Mouse (Mus musculus) brown adipose tissue, adult 24 weeks (tissue): Measurements from ENCODE around the gene Arhgap19. TPM values are rescaled to one million over a fixed set of nuclear protein-coding genes. Genes with fewer than 3 reads are reported as not detected.

ENCODE experiments used
- H3K27ac ChIP-seq: fragments of 200-500 bp; replicated peaks from 2 replicates; pipeline ENCODE4 v1.5.1; 2012; ENCODE audit warnings: low read depth, mild to moderate bottlenecking, low read length
- H3K4me1 ChIP-seq: fragments of 200-500 bp; 2 replicates; pipeline ENCODE4 v1.6.1; 2012; ENCODE audit warnings: low read length, mixed read lengths; ENCODE audit not compliant: control insufficient read depth, insufficient read depth, insufficient read length
- H3K4me3 ChIP-seq: fragments of 200-500 bp; 2 replicates; pipeline ENCODE4 v1.5.1; 2012; ENCODE audit warnings: low read depth, mild to moderate bottlenecking, low read length, moderate library complexity; ENCODE audit not compliant: insufficient read depth
- polyA plus RNA-seq: library from polyadenylated mRNA; stranded (reverse); fragments of >200 nt; gene quantifications from 2 replicates; pipeline ENCODE4 v1.2.4, GENCODE M21; 2012; ENCODE audit not compliant: missing spikeins, insufficient read depth, insufficient read length

Arhgap19 gene
- polyA plus RNA-seq, 1 experiment, result 2.5 TPM

GRCm38 (mm10) chr19:41754760-41755159 lies 47.1 kb downstream of the Arhgap19 start:
- H3K4me3 ChIP-seq, result no peak overlapping the region
- no peaks in the 10 kb centered on the region for H3K4me1 ChIP-seq
- H3K27ac ChIP-seq, result no peak overlapping the region

- Histone ChIP-seq H3K4me3 (no peak overlapping the region), H3K27ac (no peak overlapping the region), H3K4me1 (no peaks in the 10 kb centered on the region)
Observed at GRCm38 (mm10) chr19:41751906-41752305, 49.9 kb downstream of the Arhgap19 start.

DNA sequence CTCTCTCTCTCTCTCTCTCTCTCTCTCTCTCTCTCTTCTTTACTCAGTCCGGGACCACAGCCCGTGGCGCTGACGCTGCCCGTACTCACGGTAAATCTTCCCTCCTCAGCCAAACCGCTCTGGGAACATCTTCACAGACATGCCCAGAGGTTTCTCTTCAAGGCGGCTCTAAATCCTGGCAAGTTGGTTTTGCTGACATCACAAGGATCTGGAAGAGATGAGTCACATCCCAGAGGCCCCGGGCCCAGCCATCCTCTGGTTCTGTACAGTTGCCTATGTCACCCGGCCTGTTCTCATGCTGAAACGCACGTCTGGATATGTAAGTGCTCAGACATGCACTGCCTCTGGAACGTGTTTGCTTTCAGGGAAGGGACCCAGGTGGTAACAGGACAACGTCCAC lies 54.4 kb downstream of the Arhgap19 start:
- H3K4me3 ChIP-seq, result no peak overlapping the region
- no peak overlapping the region for H3K27ac ChIP-seq

GRCm38 (mm10) chr19:41745941-41746557 lies 55.8 kb downstream of the Arhgap19 start:
- H3K27ac ChIP-seq, result no peak overlapping the region

More for the DNA sequence above, 54.4 kb downstream of the Arhgap19 start:
- no peaks in the 10 kb centered on the region for H3K4me1 ChIP-seq

GRCm38 (mm10) chr19:41743396-41743795 lies 58.5 kb downstream of the Arhgap19 start, which contains the start of gene Slit1:
TSS of gene Slit1 (minus strand) at chr19:41743665.
- Histone ChIP-seq H3K4me1 (no peaks in the 10 kb centered on the region), H3K27ac (no peak within 1 kb of the TSS), H3K4me3 (no peak within 1 kb of the TSS)

More at GRCm38 (mm10) chr19:41745941-41746557, 55.8 kb downstream of the Arhgap19 start:
- Histone ChIP-seq H3K4me3 (no peak overlapping the region), H3K4me1 (no peaks in the 10 kb centered on the region)

GRCm38 (mm10) chr19:41738896-41739295 lies 63.0 kb downstream of the Arhgap19 start:
- no peak overlapping the region for H3K4me3 ChIP-seq
- no peaks in the 10 kb centered on the region for H3K4me1 ChIP-seq
- no peak overlapping the region for H3K27ac ChIP-seq

- Histone ChIP-seq H3K4me1 (no peaks in the 10 kb centered on the region), H3K27ac (no peak overlapping the region), H3K4me3 (no peak overlapping the region)
Observed at GRCm38 (mm10) chr19:41738429-41738805, 63.4 kb downstream of the Arhgap19 start.

GRCm38 (mm10) chr19:41737657-41738428 lies 64.0 kb downstream of the Arhgap19 start:
- Histone ChIP-seq H3K4me3 (no peak overlapping the region), H3K27ac (no peak overlapping the region), H3K4me1 (no peaks in the 10 kb centered on the region)

- Histone ChIP-seq H3K4me1 (no peaks in the 10 kb centered on the region), H3K27ac (no peak overlapping the region), H3K4me3 (no peak overlapping the region)
Observed at GRCm38 (mm10) chr19:41734685-41735084, 67.2 kb downstream of the Arhgap19 start.

GRCm38 (mm10) chr19:41725491-41725890 lies 76.4 kb downstream of the Arhgap19 start:
- Histone ChIP-seq H3K4me1 (no peaks in the 10 kb centered on the region), H3K4me3 (no peak overlapping the region), H3K27ac (no peak overlapping the region)

- H3K4me3 ChIP-seq, result no peak overlapping the region
- no peak overlapping the region for H3K27ac ChIP-seq
- H3K4me1 ChIP-seq, result no peaks in the 10 kb centered on the region
Observed at GRCm38 (mm10) chr19:41724831-41725470, 76.9 kb downstream of the Arhgap19 start.

- no peak overlapping the region for H3K27ac ChIP-seq
- H3K4me3 ChIP-seq, result no peak overlapping the region
- no peaks in the 10 kb centered on the region for H3K4me1 ChIP-seq
Observed at GRCm38 (mm10) chr19:41723337-41723736, 78.5 kb downstream of the Arhgap19 start.

GRCm38 (mm10) chr19:41719436-41719835 lies 82.4 kb downstream of the Arhgap19 start:
- no peak overlapping the region for H3K4me3 ChIP-seq
- no peak overlapping the region for H3K27ac ChIP-seq
- H3K4me1 ChIP-seq, result no peaks in the 10 kb centered on the region
